Mouse (Mus musculus) lung, postnatal 10 days (tissue): ENCODE results near the gene Negr1.
A peak's percentile ranks its signal among the peaks of the same experiment; 100 is the strongest.

Experiments
- DNase-seq: peaks from one replicate; pipeline ENCODE4 v3.0.0; 2021

Gene Negr1

GRCm38 (mm10) chr3:157116024-157116423 lies 554.4 kb downstream of the Negr1 start:
- DNase-seq, result no peak

GRCm38 (mm10) chr3:157119916-157120315 lies 558.3 kb downstream of the Negr1 start:
- DNase-seq, result no peak

GRCm38 (mm10) chr3:157146124-157146855 lies 584.7 kb downstream of the Negr1 start:
- DNase-seq, result no peak

GRCm38 (mm10) chr3:157154902-157155301 lies 593.3 kb downstream of the Negr1 start:
- DNase-seq, result no peak

GRCm38 (mm10) chr3:157155513-157155912 lies 593.9 kb downstream of the Negr1 start:
- no peak for DNase-seq

- DNase-seq, result peak; percentile 7
These were observed 603.4 kb downstream of the Negr1 start for GRCm38 (mm10) chr3:157164840-157165595.

- DNase-seq, result no peak
These were observed 620.4 kb downstream of the Negr1 start for GRCm38 (mm10) chr3:157181975-157182374.

- DNase-seq, result no peak
These were observed 627.5 kb downstream of the Negr1 start for GRCm38 (mm10) chr3:157188939-157189725.

- DNase-seq, result no peak
These were observed 628.2 kb downstream of the Negr1 start for GRCm38 (mm10) chr3:157189834-157190233.

GRCm38 (mm10) chr3:157190551-157190950 lies 629.0 kb downstream of the Negr1 start:
- no peak for DNase-seq

GRCm38 (mm10) chr3:157192021-157192420 lies 630.4 kb downstream of the Negr1 start:
- DNase-seq, result no peak

- DNase-seq, result no peak
These were observed 631.5 kb downstream of the Negr1 start for GRCm38 (mm10) chr3:157193141-157193540.

- DNase-seq, result no peak
These were observed 637.1 kb downstream of the Negr1 start for GRCm38 (mm10) chr3:157198659-157199058.

- DNase-seq, result no peak
These were observed 640.1 kb downstream of the Negr1 start for GRCm38 (mm10) chr3:157201726-157202125.

GRCm38 (mm10) chr3:157203573-157203972 lies 642.0 kb downstream of the Negr1 start:
- DNase-seq, result no peak

GRCm38 (mm10) chr3:157206752-157207151 lies 645.2 kb downstream of the Negr1 start:
- DNase-seq, result no peak

- DNase-seq, result no peak
These were observed 647.4 kb downstream of the Negr1 start for GRCm38 (mm10) chr3:157208966-157209365.

GRCm38 (mm10) chr3:157209386-157209785 lies 647.8 kb downstream of the Negr1 start:
- no peak for DNase-seq

- DNase-seq, result peak; percentile 11
These were observed 654.5 kb downstream of the Negr1 start for GRCm38 (mm10) chr3:157215937-157216719.

GRCm38 (mm10) chr3:157217794-157218193 lies 656.2 kb downstream of the Negr1 start:
- DNase-seq, result no peak

- DNase-seq, result no peak
These were observed 663.3 kb downstream of the Negr1 start for GRCm38 (mm10) chr3:157224920-157225319.

- DNase-seq, result peak; percentile 32
These were observed 671.1 kb downstream of the Negr1 start for GRCm38 (mm10) chr3:157232723-157233122.

- no peak for DNase-seq
These were observed 678.6 kb downstream of the Negr1 start for GRCm38 (mm10) chr3:157240240-157240639.
